Mouse (Mus musculus): ENCODE measurements around the gene Nub1. TPM values are rescaled to one million over a fixed set of nuclear protein-coding genes. Genes with fewer than 3 reads are reported as not detected.

Nub1 gene
- polyA plus RNA-seq (2015; fragmentation: Nextera tagmentation; extraction: Ambion mirVana): 26.7 and 31.5 TPM in 2 replicates

DNA sequence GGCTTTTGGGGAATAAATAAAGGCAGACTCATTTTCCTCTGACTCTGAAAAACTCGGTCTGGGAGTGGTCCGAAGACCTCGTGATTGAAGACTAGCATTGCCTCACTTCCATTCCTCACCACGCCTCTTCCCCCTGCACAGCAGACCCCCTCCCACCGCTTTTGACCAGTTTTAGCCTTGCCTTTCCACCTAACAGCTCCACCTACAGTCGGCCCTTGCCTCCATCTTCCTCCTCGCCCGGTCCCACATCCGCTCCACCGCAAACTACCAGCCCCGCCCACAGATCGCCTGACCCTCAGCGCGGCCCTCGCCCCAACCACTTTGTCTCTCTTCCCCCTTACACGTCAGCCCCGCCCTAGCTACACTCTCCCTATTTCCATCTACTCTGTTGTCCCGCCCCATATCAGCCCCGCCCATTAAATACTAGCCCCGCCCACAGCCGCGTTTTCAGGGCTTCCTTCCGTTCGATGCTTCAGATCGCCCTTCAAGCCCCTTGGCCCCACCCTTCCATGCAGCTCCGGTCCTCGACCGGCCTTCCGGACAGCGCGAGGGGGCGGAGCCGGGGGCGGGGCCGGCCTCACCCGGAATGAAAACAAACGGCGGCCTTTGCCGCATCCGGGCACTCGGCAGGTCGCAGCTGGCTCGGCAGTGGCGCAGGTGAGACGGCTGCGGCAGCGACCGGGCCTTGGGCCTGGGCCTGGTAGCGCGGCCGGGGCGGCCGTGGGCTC, at the start of gene Nub1:
Gene Nub1, plus strand, starts transcription at position 167 of the 728 bp plus-strand sequence.
- Histone ChIP-seq H3K36me3 (0 out of 2 replicates have a peak, but pooled peaks cover 5% of the 10 kb centered on the region), H3K27me3 (replicated peaks) (no peaks in the 10 kb centered on the region), H3K9me3 (no peaks in the 10 kb centered on the region), H3K4me2 (peak within 1 kb of the TSS; percentile 68), H3K4me1 (peaks cover 6% of the 10 kb centered on the region; the same call in 1 of the 2 replicates), H3K4me3 (replicated peaks) (peak within 1 kb of the TSS; percentile 100), H3K9ac (peak within 1 kb of the TSS; percentile 63), H3K27ac (peak within 1 kb of the TSS; percentile 97)
- ATAC-seq (ENCODE audit: insufficient read depth, low FRiP score, low read depth): peak; percentile 98
- under 1% methylated on average over 53 of the region's 53 CpGs for WGBS

DNA sequence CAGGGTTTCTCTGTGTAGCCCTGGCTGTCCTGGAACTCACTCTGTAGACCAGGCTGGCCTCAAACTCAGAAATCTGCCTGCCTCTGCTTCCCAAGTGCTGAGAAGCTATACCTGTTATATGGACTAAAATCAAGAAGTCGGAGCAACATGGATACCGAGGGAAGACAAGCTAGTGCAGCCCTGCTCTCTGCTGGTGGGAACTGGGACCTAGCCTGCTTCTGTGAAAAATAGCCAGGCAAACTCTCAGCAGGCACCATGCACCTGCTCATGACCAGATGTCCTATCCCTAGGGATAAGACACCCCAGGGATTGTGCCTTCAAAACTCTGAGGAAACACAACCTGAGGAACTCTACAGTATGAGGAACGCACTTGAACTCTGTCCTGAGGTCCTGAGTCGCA, 48.3 kb upstream of the Nub1 start:
- Histone ChIP-seq H3K27me3 (replicated peaks) (no peaks in the 10 kb centered on the region), H3K4me3 (replicated peaks) (no peak overlapping the region), H3K4me1 (no peaks in the 10 kb centered on the region), H3K4me2 (no peak overlapping the region), H3K9ac (no peak overlapping the region), H3K27ac (no peak overlapping the region), H3K36me3 (no peaks in the 10 kb centered on the region), H3K9me3 (no peaks in the 10 kb centered on the region)
- ATAC-seq (ENCODE audit: insufficient read depth, low FRiP score, low read depth): no peak
- 71% methylated on average over 4 of the region's 4 CpGs for WGBS

GRCm38 (mm10) chr5:24638131-24638530, 47.2 kb upstream of the Nub1 start:
- H3K4me1 ChIP-seq: no peaks in the 10 kb centered on the region
- H3K36me3 ChIP-seq: no peaks in the 10 kb centered on the region
- ATAC-seq (ENCODE audit: insufficient read depth, low FRiP score, low read depth): no peak
- H3K27ac ChIP-seq: no peak overlapping the region
- H3K4me3 ChIP-seq (replicated peaks): no peak overlapping the region
- H3K27me3 ChIP-seq (replicated peaks): no peaks in the 10 kb centered on the region
- H3K4me2 ChIP-seq: no peak overlapping the region
- no peaks in the 10 kb centered on the region for H3K9me3 ChIP-seq
- H3K9ac ChIP-seq: no peak overlapping the region
- 43% methylated on average over 6 of the region's 6 CpGs for WGBS

DNA sequence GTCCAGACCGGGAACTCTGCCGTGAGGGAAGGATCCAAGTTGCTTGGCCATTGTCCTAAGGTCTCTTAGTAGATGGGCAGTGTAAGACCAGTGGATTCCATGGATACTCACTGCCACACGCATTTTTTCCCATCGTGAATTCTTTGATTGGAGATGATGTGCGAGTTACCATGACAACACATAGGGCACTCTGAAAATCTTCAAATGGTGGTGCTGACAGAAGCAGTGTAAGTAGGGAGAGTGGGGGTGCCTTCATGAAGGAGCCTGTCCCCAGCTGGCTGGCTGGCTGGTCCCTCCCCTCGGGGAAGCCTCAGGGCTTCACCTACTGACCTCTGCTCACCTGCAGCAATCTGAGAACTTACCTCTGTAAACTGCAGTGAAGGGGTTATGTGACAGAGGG, 46.3 kb upstream of the Nub1 start:
- H3K4me3 ChIP-seq (replicated peaks): no peak overlapping the region
- ATAC-seq (ENCODE audit: insufficient read depth, low FRiP score, low read depth): no peak
- H3K4me1 ChIP-seq: no peaks in the 10 kb centered on the region
- no peak overlapping the region for H3K4me2 ChIP-seq
- no peaks in the 10 kb centered on the region for H3K9me3 ChIP-seq
- 63% methylated on average over 6 of the region's 6 CpGs for WGBS
- no peaks in the 10 kb centered on the region for H3K27me3 ChIP-seq (replicated peaks)
- H3K9ac ChIP-seq: no peak overlapping the region
- H3K36me3 ChIP-seq: no peaks in the 10 kb centered on the region
- H3K27ac ChIP-seq: no peak overlapping the region

DNA sequence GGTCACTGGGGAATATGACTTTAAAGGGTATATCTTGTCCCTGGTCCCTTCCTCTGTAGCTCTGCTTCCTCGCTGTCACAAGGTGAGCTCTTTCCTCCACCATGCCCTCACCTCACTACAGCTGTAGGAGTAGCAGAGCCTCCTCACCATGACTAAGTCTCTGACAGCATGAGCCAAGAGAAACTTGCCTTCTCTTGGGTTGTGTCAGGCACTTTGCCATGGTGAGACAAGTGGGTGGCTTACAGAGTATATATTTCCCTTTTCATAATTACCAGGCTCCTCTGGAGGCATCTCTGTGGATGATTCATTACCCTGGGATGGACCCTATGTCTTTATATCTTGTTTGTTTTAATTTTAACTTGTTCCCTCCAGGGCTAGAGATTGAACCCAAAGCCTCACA, 39.9 kb upstream of the Nub1 start:
- 74% methylated on average over 1 of the region's 1 CpGs for WGBS
- ATAC-seq (ENCODE audit: insufficient read depth, low FRiP score, low read depth): no peak

GRCm38 (mm10) chr5:24649231-24649630, 36.1 kb upstream of the Nub1 start:
- Histone ChIP-seq H3K9me3 (no peaks in the 10 kb centered on the region), H3K4me2 (no peak overlapping the region), H3K27me3 (replicated peaks) (no peaks in the 10 kb centered on the region), H3K4me3 (replicated peaks) (no peak overlapping the region), H3K4me1 (no peaks in the 10 kb centered on the region), H3K27ac (no peak overlapping the region), H3K36me3 (no peaks in the 10 kb centered on the region), H3K9ac (no peak overlapping the region)
- no peak for ATAC-seq (ENCODE audit: insufficient read depth, low FRiP score, low read depth)
- 63% methylated on average over 4 of the region's 4 CpGs for WGBS

More for the DNA sequence above, 39.9 kb upstream of the Nub1 start:
- Histone ChIP-seq H3K9ac (no peak overlapping the region), H3K9me3 (no peaks in the 10 kb centered on the region), H3K4me1 (no peaks in the 10 kb centered on the region), H3K4me2 (no peak overlapping the region), H3K36me3 (no peaks in the 10 kb centered on the region), H3K4me3 (replicated peaks) (no peak overlapping the region), H3K27ac (no peak overlapping the region), H3K27me3 (replicated peaks) (no peaks in the 10 kb centered on the region)

- Histone ChIP-seq H3K27me3 (replicated peaks) (no peaks in the 10 kb centered on the region), H3K9ac (no peak overlapping the region), H3K4me2 (no peak overlapping the region), H3K4me1 (no peaks in the 10 kb centered on the region), H3K36me3 (no peaks in the 10 kb centered on the region), H3K9me3 (no peaks in the 10 kb centered on the region), H3K4me3 (replicated peaks) (no peak overlapping the region), H3K27ac (no peak overlapping the region)
- 70% methylated on average over 7 of the region's 7 CpGs for WGBS
- no peak for ATAC-seq (ENCODE audit: insufficient read depth, low FRiP score, low read depth)
These were observed 35.6 kb upstream of the Nub1 start for GRCm38 (mm10) chr5:24649701-24650100.

DNA sequence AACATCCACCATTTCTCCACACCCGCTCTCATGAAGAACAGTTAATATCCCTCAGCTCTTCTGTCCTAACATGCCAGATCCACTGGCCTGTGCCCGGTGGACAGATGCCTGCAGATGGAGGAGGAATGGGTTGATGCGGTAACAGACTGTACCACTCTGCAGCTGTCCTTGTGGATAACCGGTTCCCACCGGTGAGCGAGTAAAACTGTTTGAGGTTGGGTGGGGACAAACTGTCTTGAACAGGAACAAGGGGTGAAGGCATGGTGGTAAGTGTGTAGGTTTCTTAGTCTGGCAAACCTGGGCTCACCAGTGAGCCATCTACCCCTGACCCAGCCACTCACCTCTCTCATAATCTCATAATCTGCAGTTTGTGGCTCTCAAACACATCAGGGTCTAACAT, 34.0 kb upstream of the Nub1 start:
- Histone ChIP-seq H3K9ac (no peak overlapping the region), H3K4me1 (no peaks in the 10 kb centered on the region), H3K27me3 (replicated peaks) (no peaks in the 10 kb centered on the region), H3K4me2 (no peak overlapping the region), H3K4me3 (replicated peaks) (no peak overlapping the region), H3K27ac (no peak overlapping the region), H3K36me3 (no peaks in the 10 kb centered on the region), H3K9me3 (no peaks in the 10 kb centered on the region)
- no peak for ATAC-seq (ENCODE audit: insufficient read depth, low FRiP score, low read depth)
- WGBS: 79% methylated on average over 6 of the region's 6 CpGs

DNA sequence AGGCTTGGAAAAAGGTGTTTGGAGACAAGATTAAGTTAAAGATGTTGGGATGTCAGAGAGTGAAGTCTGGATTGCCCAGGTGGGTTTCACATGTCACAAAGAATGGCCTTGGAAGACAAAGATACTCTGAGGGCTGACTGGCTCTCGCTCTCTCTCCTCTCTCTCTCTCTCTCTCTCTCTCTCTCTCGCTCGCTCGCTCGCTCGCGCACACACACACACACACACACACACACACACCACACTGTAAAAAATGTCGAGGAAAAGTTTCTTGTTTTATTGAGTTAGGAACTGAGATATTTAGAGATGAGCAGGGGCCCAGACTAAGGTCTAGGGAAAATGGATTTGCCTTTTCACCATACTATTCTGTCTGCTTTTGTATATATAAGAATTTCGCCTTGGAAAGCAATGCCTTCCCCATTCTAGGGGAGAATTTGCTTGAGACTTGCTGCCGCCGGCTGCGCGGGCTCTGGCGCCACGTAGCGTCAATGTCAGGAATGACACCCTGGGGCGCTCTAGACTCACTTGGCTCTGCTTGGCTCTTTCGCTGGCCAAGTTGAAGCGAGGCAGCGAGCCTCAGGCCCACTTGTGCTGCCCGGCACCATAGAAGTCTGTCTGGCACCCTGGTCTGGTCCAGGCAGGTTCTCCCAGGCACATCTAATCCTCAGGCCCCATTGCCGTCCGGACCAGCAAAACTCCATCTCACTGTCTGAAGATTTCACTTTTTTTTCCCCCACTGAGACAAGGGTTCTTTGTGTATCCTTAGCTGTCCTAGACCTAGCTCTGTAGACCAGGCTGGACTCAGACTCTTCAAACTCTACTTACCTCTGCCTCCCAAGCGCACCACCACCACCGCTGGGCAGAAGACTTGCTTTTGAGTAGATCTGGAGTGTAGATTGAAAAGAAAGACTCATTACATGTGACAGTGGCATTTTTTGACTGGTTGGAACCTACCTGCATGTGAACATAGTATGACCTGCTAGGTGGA, 33.3 kb upstream of the Nub1 start:
- H3K27me3 ChIP-seq (replicated peaks): no peaks in the 10 kb centered on the region
- ATAC-seq (ENCODE audit: insufficient read depth, low FRiP score, low read depth): peak; percentile 63; the same call in 1 of the 2 replicates
- no peaks in the 10 kb centered on the region for H3K36me3 ChIP-seq
- no peak overlapping the region for H3K4me3 ChIP-seq (replicated peaks)
- no peak overlapping the region for H3K4me2 ChIP-seq
- WGBS: 29% methylated on average over 25 of the region's 25 CpGs
- H3K4me1 ChIP-seq: no peaks in the 10 kb centered on the region
- H3K9ac ChIP-seq: no peak overlapping the region
- H3K9me3 ChIP-seq: no peaks in the 10 kb centered on the region
- H3K27ac ChIP-seq: no peak overlapping the region

- Histone ChIP-seq H3K27ac (no peak overlapping the region), H3K9me3 (no peaks in the 10 kb centered on the region), H3K4me1 (no peaks in the 10 kb centered on the region), H3K36me3 (no peaks in the 10 kb centered on the region), H3K27me3 (replicated peaks) (no peaks in the 10 kb centered on the region), H3K9ac (no peak overlapping the region), H3K4me3 (replicated peaks) (no peak overlapping the region), H3K4me2 (no peak overlapping the region)
- WGBS: 86% methylated on average over 5 of the region's 5 CpGs
- 0 out of 2 replicates have a peak, but pooled peaks have one; percentile 35 for ATAC-seq (ENCODE audit: insufficient read depth, low FRiP score, low read depth)
These were observed 32.6 kb upstream of the Nub1 start for GRCm38 (mm10) chr5:24652780-24653179.

GRCm38 (mm10) chr5:24654491-24654890, 30.8 kb upstream of the Nub1 start:
- Histone ChIP-seq H3K4me1 (no peaks in the 10 kb centered on the region), H3K4me3 (replicated peaks) (no peak overlapping the region), H3K9me3 (no peaks in the 10 kb centered on the region), H3K36me3 (no peaks in the 10 kb centered on the region), H3K4me2 (no peak overlapping the region), H3K27me3 (replicated peaks) (no peaks in the 10 kb centered on the region), H3K9ac (no peak overlapping the region), H3K27ac (no peak overlapping the region)
- no peak for ATAC-seq (ENCODE audit: insufficient read depth, low FRiP score, low read depth)
- 76% methylated on average over 6 of the region's 6 CpGs for WGBS

DNA sequence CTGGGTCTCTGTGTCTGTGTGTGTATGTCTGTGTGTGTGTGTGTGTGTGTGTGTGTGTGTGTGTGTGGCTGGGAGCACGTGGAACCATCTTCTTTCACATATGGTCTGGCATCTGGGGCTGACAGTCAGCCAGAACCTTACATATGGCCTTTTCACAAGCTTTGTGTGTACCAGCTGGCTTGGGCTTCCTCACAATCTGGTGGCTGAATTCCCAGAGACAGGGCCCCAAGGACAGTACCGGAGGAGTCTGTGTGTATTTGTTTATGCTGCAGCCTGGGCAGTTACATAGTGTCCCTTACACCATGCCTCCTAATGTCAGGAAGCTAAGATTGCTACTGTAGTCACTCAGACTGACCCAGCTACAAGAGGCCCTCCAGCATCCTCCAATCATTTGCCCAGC, 28.2 kb upstream of the Nub1 start:
- no peak overlapping the region for H3K4me3 ChIP-seq (replicated peaks)
- no peak for ATAC-seq (ENCODE audit: insufficient read depth, low FRiP score, low read depth)
- H3K9ac ChIP-seq: no peak overlapping the region
- H3K27ac ChIP-seq: no peak overlapping the region
- H3K36me3 ChIP-seq: no peaks in the 10 kb centered on the region
- H3K27me3 ChIP-seq (replicated peaks): no peaks in the 10 kb centered on the region
- H3K9me3 ChIP-seq: no peaks in the 10 kb centered on the region
- WGBS: 29% methylated on average over 2 of the region's 2 CpGs
- H3K4me1 ChIP-seq: no peaks in the 10 kb centered on the region
- H3K4me2 ChIP-seq: no peak overlapping the region
